Mouse (Mus musculus): ENCODE data around the gene Hmgcs1. TPM values are rescaled to one million over a fixed set of nuclear protein-coding genes. Genes with fewer than 3 reads are reported as not detected.

Hmgcs1 gene
- total RNA-seq, 1 experiment: 58.6 TPM

GRCm38 (mm10) chr13:119706953-119707352 is 16.8 kb downstream of the Hmgcs1 start:
- no peak for DNase-seq (ENCODE audit: low read depth, low spot score)
- H3K36me3 ChIP-seq (ENCODE audit: control insufficient read depth, insufficient read depth, low read length, poor library complexity, severe bottlenecking): peaks cover 30% of the 10 kb centered on the region
- no peaks in the 10 kb centered on the region for H3K9me3 ChIP-seq (ENCODE audit: control insufficient read depth, insufficient read depth, low read depth, low read length)
- no peak overlapping the region for H3K9ac ChIP-seq (ENCODE audit: insufficient read depth, low read depth, low read length, poor library complexity, severe bottlenecking)
- H3K4me1 ChIP-seq (ENCODE audit: control insufficient read depth in 2 of 2, insufficient read depth in 2 of 2, low read length in 2 of 2, poor library complexity in 1 of 2): no peaks in the 10 kb centered on the region; a peak in 1 of 4 replicates
- no peak overlapping the region for H3K27ac ChIP-seq (ENCODE audit: insufficient read depth, low read depth, low read length, poor library complexity, severe bottlenecking)
- no peak overlapping the region for H3K4me3 ChIP-seq (ENCODE audit: insufficient read depth in 1 of 2, low read depth in 1 of 2, low read length in 2 of 2, poor library complexity in 1 of 2, severe bottlenecking in 1 of 2)
- in situ Hi-C loops (cut with MboI; ENCODE audit: low sequenced_read_pairs in 2 of 2, unreplicated experiment in 2 of 2): no loop called here
- TF ChIP-seq ZC3H11A (IDR thresholded peaks at IDR 0.05; ENCODE audit: borderline replicate concordance, low read depth, low read length): no peak
- no peak for TF ChIP-seq HCFC1 (IDR thresholded peaks at IDR 0.05; ENCODE audit: borderline replicate concordance, insufficient read depth, low read length)
- no peak for TF ChIP-seq ZNF384 (IDR thresholded peaks at IDR 0.05; ENCODE audit: low read depth, low read length)
- no peak for TF ChIP-seq MAFK (IDR thresholded peaks at IDR 0.05; ENCODE audit: insufficient read depth, low read depth, low read length)
- TF ChIP-seq CHD2 (IDR thresholded peaks at IDR 0.05; ENCODE audit: low read depth, low read length): no peak

GRCm38 (mm10) chr13:119707906-119708305 is 17.7 kb downstream of the Hmgcs1 start:
- in situ Hi-C loops (cut with MboI; ENCODE audit: low sequenced_read_pairs in 2 of 2, unreplicated experiment in 2 of 2): no loop called here
- no peak for TF ChIP-seq MAFK (IDR thresholded peaks at IDR 0.05; ENCODE audit: insufficient read depth, low read depth, low read length)
- no peak for TF ChIP-seq CHD2 (IDR thresholded peaks at IDR 0.05; ENCODE audit: low read depth, low read length)
- TF ChIP-seq ZC3H11A (IDR thresholded peaks at IDR 0.05; ENCODE audit: borderline replicate concordance, low read depth, low read length): no peak
- TF ChIP-seq HCFC1 (IDR thresholded peaks at IDR 0.05; ENCODE audit: borderline replicate concordance, insufficient read depth, low read length): no peak
- no peak for TF ChIP-seq ZNF384 (IDR thresholded peaks at IDR 0.05; ENCODE audit: low read depth, low read length)
- H3K36me3 ChIP-seq (ENCODE audit: control insufficient read depth, insufficient read depth, low read length, poor library complexity, severe bottlenecking): peaks cover 29% of the 10 kb centered on the region
- H3K27ac ChIP-seq (ENCODE audit: insufficient read depth, low read depth, low read length, poor library complexity, severe bottlenecking): no peak overlapping the region
- H3K9ac ChIP-seq (ENCODE audit: insufficient read depth, low read depth, low read length, poor library complexity, severe bottlenecking): no peak overlapping the region
- H3K4me3 ChIP-seq (ENCODE audit: insufficient read depth in 1 of 2, low read depth in 1 of 2, low read length in 2 of 2, poor library complexity in 1 of 2, severe bottlenecking in 1 of 2): no peak overlapping the region
- H3K4me1 ChIP-seq (ENCODE audit: control insufficient read depth in 2 of 2, insufficient read depth in 2 of 2, low read length in 2 of 2, poor library complexity in 1 of 2): no peaks in the 10 kb centered on the region; a peak in 1 of 4 replicates
- H3K9me3 ChIP-seq (ENCODE audit: control insufficient read depth, insufficient read depth, low read depth, low read length): no peaks in the 10 kb centered on the region
- DNase-seq (ENCODE audit: low read depth, low spot score): no peak

- Histone ChIP-seq H3K4me3 (ENCODE audit: insufficient read depth in 1 of 2, low read depth in 1 of 2, low read length in 2 of 2, poor library complexity in 1 of 2, severe bottlenecking in 1 of 2) (no peak overlapping the region), H3K27ac (ENCODE audit: insufficient read depth, low read depth, low read length, poor library complexity, severe bottlenecking) (no peak overlapping the region), H3K4me1 (ENCODE audit: control insufficient read depth in 2 of 2, insufficient read depth in 2 of 2, low read length in 2 of 2, poor library complexity in 1 of 2) (no peaks in the 10 kb centered on the region; a peak in 1 of 4 replicates), H3K36me3 (ENCODE audit: control insufficient read depth, insufficient read depth, low read length, poor library complexity, severe bottlenecking) (peaks cover 27% of the 10 kb centered on the region), H3K9ac (ENCODE audit: insufficient read depth, low read depth, low read length, poor library complexity, severe bottlenecking) (no peak overlapping the region), H3K9me3 (ENCODE audit: control insufficient read depth, insufficient read depth, low read depth, low read length) (no peaks in the 10 kb centered on the region)
- no peak for DNase-seq (ENCODE audit: low read depth, low spot score)
- in situ Hi-C loops (cut with MboI; ENCODE audit: low sequenced_read_pairs in 2 of 2, unreplicated experiment in 2 of 2): no loop called here
- TF ChIP-seq HCFC1 (IDR thresholded peaks at IDR 0.05; ENCODE audit: borderline replicate concordance, insufficient read depth, low read length): no peak
- TF ChIP-seq CHD2 (IDR thresholded peaks at IDR 0.05; ENCODE audit: low read depth, low read length): no peak
- no peak for TF ChIP-seq ZNF384 (IDR thresholded peaks at IDR 0.05; ENCODE audit: low read depth, low read length)
Observed at GRCm38 (mm10) chr13:119708941-119709340, 18.8 kb downstream of the Hmgcs1 start.

- TF ChIP-seq MAFK (IDR thresholded peaks at IDR 0.05; ENCODE audit: insufficient read depth, low read depth, low read length): no peak
- no peak for TF ChIP-seq ZC3H11A (IDR thresholded peaks at IDR 0.05; ENCODE audit: borderline replicate concordance, low read depth, low read length)
- no peak for TF ChIP-seq ZNF384 (IDR thresholded peaks at IDR 0.05; ENCODE audit: low read depth, low read length)
- TF ChIP-seq HCFC1 (IDR thresholded peaks at IDR 0.05; ENCODE audit: borderline replicate concordance, insufficient read depth, low read length): no peak
- no peak for TF ChIP-seq CHD2 (IDR thresholded peaks at IDR 0.05; ENCODE audit: low read depth, low read length)
- Histone ChIP-seq H3K27ac (ENCODE audit: insufficient read depth, low read depth, low read length, poor library complexity, severe bottlenecking) (no peak overlapping the region), H3K4me3 (ENCODE audit: insufficient read depth in 1 of 2, low read depth in 1 of 2, low read length in 2 of 2, poor library complexity in 1 of 2, severe bottlenecking in 1 of 2) (no peak overlapping the region), H3K36me3 (ENCODE audit: control insufficient read depth, insufficient read depth, low read length, poor library complexity, severe bottlenecking) (peaks cover 23% of the 10 kb centered on the region), H3K9me3 (ENCODE audit: control insufficient read depth, insufficient read depth, low read depth, low read length) (no peaks in the 10 kb centered on the region), H3K4me1 (ENCODE audit: control insufficient read depth in 2 of 2, insufficient read depth in 2 of 2, low read length in 2 of 2, poor library complexity in 1 of 2) (no peaks in the 10 kb centered on the region; a peak in 1 of 4 replicates), H3K9ac (ENCODE audit: insufficient read depth, low read depth, low read length, poor library complexity, severe bottlenecking) (no peak overlapping the region)
- in situ Hi-C loops (cut with MboI; ENCODE audit: low sequenced_read_pairs in 2 of 2, unreplicated experiment in 2 of 2): no loop called here
- DNase-seq (ENCODE audit: low read depth, low spot score): no peak
Observed at GRCm38 (mm10) chr13:119709388-119710267, 19.4 kb downstream of the Hmgcs1 start.

All from ES-E14 (cell line).